ENCODE assay signal across 15 mouse cellular contexts in the genomic region with DNA sequence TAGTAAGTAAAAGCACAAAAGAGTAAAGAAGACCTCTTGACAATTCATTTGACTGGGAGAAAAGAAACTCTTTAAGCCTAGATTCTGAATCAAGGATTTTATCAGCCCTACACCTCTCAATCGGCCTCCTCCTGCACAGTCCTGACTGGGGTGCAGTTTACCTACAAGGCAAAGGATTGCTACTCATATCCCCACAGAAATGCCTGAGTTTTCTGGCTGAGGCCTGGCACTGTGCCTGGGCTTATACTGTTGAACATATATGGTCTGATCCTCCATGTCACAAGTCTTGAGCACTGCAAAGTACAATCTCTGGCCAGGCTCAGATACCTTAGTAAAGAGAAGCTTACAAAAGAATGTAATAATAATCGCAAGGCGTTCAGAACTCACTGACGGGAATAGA.
"Had no signal": no experiment of that assay in that cellular context is flagged by ENCODE, and none has a peak within 500 bp of the region (broad histone marks: within the 10 kb centered on the region; RNA-seq: fewer than 3 reads in every experiment).

No protein-coding gene starts in this region.

- H3K36me3 ChIP-seq: kidney, embryonic 15.5 days; liver, embryonic 12.5 days; midbrain, embryonic 10.5 days; neural tube, embryonic 15.5 days had no signal

- H3K4me1 ChIP-seq: liver, embryonic 12.5 days had no signal

- H3K4me3 ChIP-seq: kidney, embryonic 15.5 days; limb, embryonic 15.5 days; liver, embryonic 12.5 days; midbrain, embryonic 10.5 days; myocyte; neural tube, embryonic 15.5 days had no signal

- H3K9me3 ChIP-seq: kidney, embryonic 15.5 days; limb, embryonic 15.5 days; liver, embryonic 12.5 days; midbrain, embryonic 10.5 days; neural tube, embryonic 15.5 days had no signal

- H3K4me2 ChIP-seq: kidney, embryonic 15.5 days; limb, embryonic 15.5 days; liver, embryonic 12.5 days; neural tube, embryonic 15.5 days had no signal

- H3K9ac ChIP-seq: kidney, embryonic 15.5 days; limb, embryonic 15.5 days; liver, embryonic 12.5 days; neural tube, embryonic 15.5 days had no signal

- H3K27me3 ChIP-seq: kidney, embryonic 15.5 days; limb, embryonic 15.5 days; liver, embryonic 12.5 days; neural tube, embryonic 15.5 days had no signal

- ATAC-seq: liver, embryonic 12.5 days; lung, postnatal 0 days had no signal

- H3K27ac ChIP-seq: kidney, embryonic 15.5 days; limb, embryonic 15.5 days; liver, embryonic 12.5 days; midbrain, embryonic 10.5 days; neural tube, embryonic 15.5 days had no signal

- DNase-seq: layer of hippocampus, adult 9-11 months; layer of hippocampus, postnatal 36 days; lung, postnatal 4 days; midbrain, embryonic 14.5 days; right cerebral cortex, adult 18-20 months; right cerebral cortex, postnatal 25 days; thymus, adult 2 months; thymus, postnatal 25 days had no signal
